Mouse (Mus musculus): ENCODE measurements around the gene Tex13c2.

Gene Tex13c2

GRCm38 (mm10) chrX:42489446-42489845, at the start of gene Tex13c2:
Gene Tex13c2 (plus strand): TSS chrX:42489691.
- no peak for DNase-seq (ENCODE audit: low read depth)

DNA sequence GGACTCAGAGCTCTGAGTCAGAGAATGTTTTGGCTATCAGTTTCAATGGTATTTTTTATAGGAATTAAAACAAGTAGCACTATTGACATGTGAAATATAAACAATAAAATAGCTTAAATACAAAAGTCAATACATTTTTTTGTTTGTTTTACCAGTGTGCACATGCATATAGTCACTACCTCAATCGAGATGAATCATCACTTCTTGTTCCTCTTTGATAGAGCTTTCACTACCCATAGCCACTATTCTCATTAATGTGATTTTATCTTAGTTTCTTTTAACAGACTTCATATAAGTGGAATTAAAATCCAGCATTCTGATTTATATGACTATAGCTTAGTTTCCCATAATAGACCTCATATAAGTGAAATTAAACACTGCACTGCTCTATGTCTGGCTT, 39.2 kb upstream of the Tex13c2 start:
- DNase-seq (ENCODE audit: low read depth), result no peak

DNA sequence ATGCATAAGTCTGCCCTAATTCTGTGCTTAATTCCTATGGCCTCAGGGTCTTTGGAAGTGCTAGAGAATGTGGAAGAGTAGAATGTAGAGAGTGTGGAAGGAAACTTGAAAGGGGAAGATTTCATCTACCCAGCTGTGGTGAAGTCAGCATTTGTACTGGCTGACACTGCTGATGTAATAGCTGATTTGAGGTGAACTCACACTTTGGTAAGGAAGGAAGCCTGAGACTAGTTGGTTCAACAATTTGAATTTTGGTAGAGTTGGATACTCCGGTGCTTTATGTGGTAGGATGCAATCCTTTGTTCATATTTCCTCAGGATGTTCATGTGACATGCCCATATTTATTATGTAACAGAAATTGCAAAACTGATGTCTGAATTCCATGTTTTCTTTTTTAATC, 36.5 kb upstream of the Tex13c2 start:
- no peak for DNase-seq (ENCODE audit: low read depth)

GRCm38 (mm10) chrX:42454533-42454932, 35.0 kb upstream of the Tex13c2 start:
- DNase-seq (ENCODE audit: low read depth), result no peak

- no peak for DNase-seq (ENCODE audit: low read depth)
These were observed 845 bp downstream of the Tex13c2 start for GRCm38 (mm10) chrX:42490336-42490735.

- no peak for DNase-seq (ENCODE audit: low read depth)
These were observed 11.0 kb downstream of the Tex13c2 start for GRCm38 (mm10) chrX:42500538-42500937.

GRCm38 (mm10) chrX:42502291-42503043, 13.0 kb downstream of the Tex13c2 start, which contains the start of gene Sh2d1a:
Gene Sh2d1a (plus strand): TSS chrX:42502453.
- DNase-seq (ENCODE audit: low read depth), result no peak

DNA sequence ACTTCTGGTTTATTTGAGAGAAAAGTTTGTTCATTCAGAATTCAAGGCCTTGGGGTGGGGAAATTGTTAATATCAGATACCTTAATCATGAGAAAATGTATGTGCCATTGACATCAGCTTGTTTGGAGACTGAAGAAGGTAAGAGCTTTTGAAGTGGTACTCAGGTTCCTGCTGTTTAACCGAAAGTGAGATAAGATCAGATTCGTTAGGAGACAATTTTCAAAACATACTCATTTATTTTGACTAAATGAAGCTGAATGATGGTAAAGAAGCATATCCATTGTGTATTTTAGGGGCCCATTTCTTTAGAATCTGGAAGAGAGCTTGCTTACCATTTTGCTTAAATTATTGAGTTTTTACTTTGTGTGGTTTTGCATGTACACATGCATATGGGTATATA, 21.6 kb downstream of the Tex13c2 start:
- no peak for DNase-seq (ENCODE audit: low read depth)

DNA sequence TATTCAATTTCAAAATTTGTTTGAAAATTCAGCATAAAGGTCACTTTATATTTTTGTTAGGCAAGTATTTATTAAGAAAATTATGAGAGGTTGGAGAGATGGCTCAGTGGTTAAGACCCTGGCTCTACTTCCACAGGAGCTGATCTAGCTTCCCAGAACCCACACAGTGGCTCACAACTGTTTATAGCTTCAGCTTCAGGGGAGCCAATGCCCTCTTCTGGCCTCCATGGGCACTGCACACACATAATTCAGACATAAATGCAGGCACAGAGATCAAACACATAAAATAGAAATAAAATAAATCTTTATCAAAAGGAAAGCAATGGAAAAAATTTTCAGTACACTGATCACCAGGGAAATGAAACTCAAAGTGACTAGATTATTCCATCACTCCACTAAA, 23.1 kb downstream of the Tex13c2 start:
- no peak for DNase-seq (ENCODE audit: low read depth)

DNA sequence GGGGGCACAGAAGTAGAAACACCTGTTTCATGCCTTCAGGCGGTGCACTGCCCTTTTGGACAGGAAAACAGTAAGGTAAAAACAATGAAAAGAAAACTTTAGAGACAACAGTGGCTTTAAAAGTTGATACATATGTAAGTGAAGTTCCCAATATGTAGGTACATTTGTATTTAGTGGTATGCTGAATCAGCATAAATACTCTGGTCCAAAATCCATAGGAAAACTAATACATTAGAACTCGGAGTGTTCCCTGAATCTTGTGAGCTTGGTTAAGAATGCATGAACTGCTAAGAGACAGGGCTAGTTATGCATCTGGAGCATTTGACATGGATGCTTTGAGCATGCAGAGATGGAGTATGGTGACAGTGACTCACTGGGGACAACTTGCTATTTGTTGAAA, 33.4 kb downstream of the Tex13c2 start:
- no peak for DNase-seq (ENCODE audit: low read depth)

- DNase-seq (ENCODE audit: low read depth), result no peak
These were observed 41.2 kb downstream of the Tex13c2 start for GRCm38 (mm10) chrX:42530703-42531102.

DNA sequence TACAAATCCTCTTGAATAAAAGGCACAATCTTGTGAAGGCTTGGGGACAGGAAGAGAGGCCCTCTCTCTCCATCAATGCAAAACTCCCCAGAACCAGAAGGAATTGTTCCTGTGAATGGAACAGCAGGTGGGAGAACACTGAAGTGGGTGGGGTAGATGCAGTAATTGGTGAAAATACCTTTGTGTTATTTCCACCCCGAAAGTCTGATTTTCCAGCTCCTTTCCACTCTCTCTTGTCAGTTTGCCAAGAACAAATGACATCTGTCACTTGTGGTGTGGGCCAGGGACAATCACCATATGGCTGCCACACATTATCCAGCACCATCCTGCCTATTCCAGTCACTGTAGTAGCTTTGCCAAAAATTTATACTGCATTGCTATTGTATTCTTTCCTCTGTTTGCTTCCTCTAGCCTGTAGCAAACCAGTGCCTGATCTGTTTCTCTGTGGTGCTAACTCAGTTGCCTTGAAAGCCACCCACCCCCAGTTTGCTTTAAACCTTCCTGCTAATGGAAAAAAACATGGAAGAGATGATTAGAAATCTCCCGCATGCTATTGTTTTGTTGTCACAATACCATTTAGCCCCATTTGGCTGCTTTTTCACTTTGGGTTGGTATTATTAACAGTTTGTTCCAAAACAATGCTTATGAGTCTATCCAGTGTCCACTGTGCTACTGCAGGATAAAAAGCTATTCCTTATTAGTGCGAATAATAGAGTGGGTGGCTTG, 50.7 kb downstream of the Tex13c2 start:
- DNase-seq (ENCODE audit: low read depth), result no peak

GRCm38 (mm10) chrX:42540756-42541053, 51.2 kb downstream of the Tex13c2 start:
- DNase-seq (ENCODE audit: low read depth), result peak; percentile 52
